Mouse (Mus musculus): ENCODE results near the gene Farsb.

Gene Farsb

GRCm38 (mm10) chr1:78412668-78413067 lies 76.0 kb downstream of the Farsb start:
- TF ChIP-seq GATA4 (IDR thresholded peaks at IDR 0.05; ENCODE audit: insufficient replicate concordance, low read length): no peak

GRCm38 (mm10) chr1:78409396-78409795 lies 79.3 kb downstream of the Farsb start:
- TF ChIP-seq GATA4 (IDR thresholded peaks at IDR 0.05; ENCODE audit: insufficient replicate concordance, low read length): no peak

- TF ChIP-seq GATA4 (IDR thresholded peaks at IDR 0.05; ENCODE audit: insufficient replicate concordance, low read length): no peak
These were observed 87.3 kb downstream of the Farsb start for GRCm38 (mm10) chr1:78401413-78401812.

- TF ChIP-seq GATA4 (IDR thresholded peaks at IDR 0.05; ENCODE audit: insufficient replicate concordance, low read length): no peak
These were observed 88.9 kb downstream of the Farsb start for GRCm38 (mm10) chr1:78399755-78400154.

- no peak for TF ChIP-seq GATA4 (IDR thresholded peaks at IDR 0.05; ENCODE audit: insufficient replicate concordance, low read length)
These were observed 92.3 kb downstream of the Farsb start for GRCm38 (mm10) chr1:78396320-78396913.

GRCm38 (mm10) chr1:78395737-78396136 lies 93.0 kb downstream of the Farsb start:
- no peak for TF ChIP-seq GATA4 (IDR thresholded peaks at IDR 0.05; ENCODE audit: insufficient replicate concordance, low read length)

- TF ChIP-seq GATA4 (IDR thresholded peaks at IDR 0.05; ENCODE audit: insufficient replicate concordance, low read length): no peak
These were observed 93.4 kb downstream of the Farsb start for GRCm38 (mm10) chr1:78395191-78395735.

- TF ChIP-seq GATA4 (IDR thresholded peaks at IDR 0.05; ENCODE audit: insufficient replicate concordance, low read length): no peak
These were observed 99.8 kb downstream of the Farsb start for GRCm38 (mm10) chr1:78388848-78389247.

- no peak for TF ChIP-seq GATA4 (IDR thresholded peaks at IDR 0.05; ENCODE audit: insufficient replicate concordance, low read length)
These were observed 100.8 kb downstream of the Farsb start for GRCm38 (mm10) chr1:78387854-78388253.

- TF ChIP-seq GATA4 (IDR thresholded peaks at IDR 0.05; ENCODE audit: insufficient replicate concordance, low read length): no peak
These were observed 107.7 kb downstream of the Farsb start for GRCm38 (mm10) chr1:78380950-78381349.

- TF ChIP-seq GATA4 (IDR thresholded peaks at IDR 0.05; ENCODE audit: insufficient replicate concordance, low read length): no peak
These were observed 113.6 kb downstream of the Farsb start for GRCm38 (mm10) chr1:78375058-78375457.

GRCm38 (mm10) chr1:78373836-78374235 lies 114.9 kb downstream of the Farsb start:
- TF ChIP-seq GATA4 (IDR thresholded peaks at IDR 0.05; ENCODE audit: insufficient replicate concordance, low read length): no peak

- TF ChIP-seq GATA4 (IDR thresholded peaks at IDR 0.05; ENCODE audit: insufficient replicate concordance, low read length): no peak
These were observed 116.4 kb downstream of the Farsb start for GRCm38 (mm10) chr1:78372316-78372715.

- TF ChIP-seq GATA4 (IDR thresholded peaks at IDR 0.05; ENCODE audit: insufficient replicate concordance, low read length): no peak
These were observed 117.0 kb downstream of the Farsb start for GRCm38 (mm10) chr1:78371569-78372236.

GRCm38 (mm10) chr1:78370121-78370520 lies 118.6 kb downstream of the Farsb start:
- no peak for TF ChIP-seq GATA4 (IDR thresholded peaks at IDR 0.05; ENCODE audit: insufficient replicate concordance, low read length)

All from liver, adult (tissue).